Mouse (Mus musculus): ENCODE results near the gene Ssr3.
A peak's percentile ranks its signal among the peaks of the same experiment; 100 is the strongest.

GRCm38 (mm10) chr3:65391784-65392420, 521 bp downstream of the Ssr3 start:
- TF ChIP-seq CTCF (IDR thresholded peaks at IDR 0.05; ENCODE audit: low read depth), result peak; percentile 16
- TF ChIP-seq EP300 (IDR thresholded peaks at IDR 0.05; ENCODE audit: low read depth), result no peak
